Comparison of ENCODE assay signal across 8 mouse cellular contexts in genomic region chr2:120970045-120970539, GRCm38 (mm10). TPM values are rescaled to one million over a fixed set of nuclear protein-coding genes. Genes with fewer than 3 reads are reported as not detected.
DNase-seq lines count a peak whose midpoint lies in the region; ATAC-seq and TF ChIP-seq lines count a peak whose summit lies in the region.

No protein-coding gene starts in this region.

- peak; percentile 2 for ATAC-seq in kidney, postnatal 0 days (replicated peaks; ENCODE audit: low FRiP score, low read depth)
- ATAC-seq in hindbrain, embryonic 12.5 days (ENCODE audit: low FRiP score): peak; percentile 81; the same call in 1 of the 2 replicates
- 0 out of 2 replicates have a peak, but pooled peaks have one; percentile 19 for ATAC-seq in megakaryocyte progenitor cell, adult 5-6 weeks (replicated peaks; ENCODE audit: poor library complexity)

- TF ChIP-seq EP300 in MEL (IDR thresholded peaks at IDR 0.05; ENCODE audit: low read depth in 1 of 2, low read length in 2 of 2): no peak

- peak overlapping the region; percentile 86 for H3K9ac ChIP-seq in kidney, postnatal 0 days (ENCODE audit: low read depth, low read length)
- peak overlapping the region; percentile 84 for H3K9ac ChIP-seq in MEL (ENCODE audit: control insufficient read depth, low read depth, low read length, poor library complexity, severe bottlenecking)
- H3K9ac ChIP-seq in hindbrain, embryonic 12.5 days: peak overlapping the region; percentile 80

- peaks cover 22% of the 10 kb centered on the region for H3K79me2 ChIP-seq in MEL (ENCODE audit: control insufficient read depth, insufficient read depth, low read length, poor library complexity)

- H3K4me3 ChIP-seq in kidney, postnatal 0 days (replicated peaks; ENCODE audit: low read depth, low read length): peak overlapping the region; percentile 90
- peak overlapping the region; percentile 73 to 93 for H3K4me3 ChIP-seq in MEL (ENCODE audit: control insufficient read depth in 1 of 2, insufficient read depth in 1 of 2, low read depth in 2 of 2, low read length in 2 of 2)
- H3K4me3 ChIP-seq in embryonic facial prominence, embryonic 10.5 days: peak overlapping the region; percentile 90
- H3K4me3 ChIP-seq in hindbrain, embryonic 12.5 days: peak overlapping the region; percentile 80

- no peaks in the 10 kb centered on the region for H3K36me3 ChIP-seq in kidney, postnatal 0 days (ENCODE audit: insufficient read depth, low read length)
- H3K36me3 ChIP-seq in MEL (ENCODE audit: control insufficient read depth in 1 of 2, insufficient read depth in 2 of 2, low read length in 2 of 2): peaks cover 0 to 16% of the 10 kb centered on the region in 2 experiments; a peak in 3 of 4 replicates
- peaks cover 8% of the 10 kb centered on the region; the same call in 1 of the 2 replicates for H3K36me3 ChIP-seq in embryonic facial prominence, embryonic 10.5 days (replicated peaks)
- H3K36me3 ChIP-seq in hindbrain, embryonic 12.5 days: 0 out of 2 replicates have a peak, but pooled peaks cover 4% of the 10 kb centered on the region

- no peak for TF ChIP-seq POLR2A in MEL (IDR thresholded peaks at IDR 0.05; ENCODE audit: control insufficient read depth in 1 of 2, insufficient read depth in 1 of 2, low read depth in 1 of 2, low read length in 2 of 2, poor library complexity in 1 of 2)

- H3K4me2 ChIP-seq in kidney, postnatal 0 days (ENCODE audit: low read length): peak overlapping the region; percentile 80
- H3K4me2 ChIP-seq in hindbrain, embryonic 12.5 days (replicated peaks): peak overlapping the region; percentile 72

- no peaks in the 10 kb centered on the region for H3K27me3 ChIP-seq in kidney, postnatal 0 days (ENCODE audit: insufficient read depth, low read length)
- H3K27me3 ChIP-seq in MEL (ENCODE audit: control insufficient read depth in 1 of 2, insufficient read depth in 2 of 2, low read length in 2 of 2): no peaks in the 10 kb centered on the region
- H3K27me3 ChIP-seq in embryonic facial prominence, embryonic 10.5 days (replicated peaks; ENCODE audit: low read depth, poor library complexity, severe bottlenecking): no peaks in the 10 kb centered on the region
- peaks cover 6% of the 10 kb centered on the region; the same call in 1 of the 2 replicates for H3K27me3 ChIP-seq in hindbrain, embryonic 12.5 days

- WGBS in kidney, postnatal 0 days: under 1% methylated on average over 23 of the region's 23 CpGs
- WGBS in embryonic facial prominence, embryonic 10.5 days: under 1% methylated on average over 23 of the region's 23 CpGs
- WGBS in hindbrain, embryonic 12.5 days: under 1% methylated on average over 23 of the region's 23 CpGs

- no peak for TF ChIP-seq RAD21 in MEL (IDR thresholded peaks at IDR 0.05; ENCODE audit: low read depth, low read length)

- TF ChIP-seq CTCF in kidney, postnatal 0 days (IDR thresholded peaks at IDR 0.05; ENCODE audit: low read depth): no peak
- TF ChIP-seq CTCF in MEL (IDR thresholded peaks at IDR 0.05 in 2 of 3, conservative IDR thresholded peaks at IDR 0.05 in 1 of 3; ENCODE audit: control insufficient read depth in 1 of 3, insufficient read depth in 1 of 3, low read depth in 2 of 3, low read length in 3 of 3, poor library complexity in 1 of 3, severe bottlenecking in 1 of 3): no peak

- peak; percentile 50 for DNase-seq in kidney, postnatal 0 days (ENCODE audit: low spot score)
- DNase-seq in kidney, adult 11 months: no peak
- DNase-seq in MEL (ENCODE audit: low read depth, low spot score): no peak
- no peak for DNase-seq in embryonic facial prominence, embryonic 10.5 days (ENCODE audit: low spot score)
- no peak for DNase-seq in adipocyte (ENCODE audit: low spot score)
- DNase-seq in layer of hippocampus, adult 9-10 months (ENCODE audit: low spot score): no peak

- peaks cover 4% of the 10 kb centered on the region; the same call in 1 of the 2 replicates for H3K4me1 ChIP-seq in kidney, postnatal 0 days (replicated peaks; ENCODE audit: insufficient read depth, low read length)
- H3K4me1 ChIP-seq in MEL (ENCODE audit: control insufficient read depth in 1 of 2, insufficient read depth in 2 of 2, low read length in 2 of 2): peaks cover 2 to 3% of the 10 kb centered on the region in 2 experiments; a peak in 2 of 4 replicates
- H3K4me1 ChIP-seq in embryonic facial prominence, embryonic 10.5 days: peaks cover 22% of the 10 kb centered on the region
- peaks cover 7% of the 10 kb centered on the region for H3K4me1 ChIP-seq in hindbrain, embryonic 12.5 days

- peak overlapping the region; percentile 88 for H3K27ac ChIP-seq in kidney, postnatal 0 days
- H3K27ac ChIP-seq in MEL (ENCODE audit: control insufficient read depth, low read depth, low read length): peak overlapping the region; percentile 62
- peak overlapping the region; percentile 96 for H3K27ac ChIP-seq in embryonic facial prominence, embryonic 10.5 days (replicated peaks)
- peak overlapping the region; percentile 86 for H3K27ac ChIP-seq in hindbrain, embryonic 12.5 days

- H3K9me3 ChIP-seq in kidney, postnatal 0 days (replicated peaks; ENCODE audit: low read length): no peaks in the 10 kb centered on the region
- H3K9me3 ChIP-seq in MEL (replicated peaks; ENCODE audit: insufficient read depth, low read length): no peaks in the 10 kb centered on the region
- no peaks in the 10 kb centered on the region for H3K9me3 ChIP-seq in embryonic facial prominence, embryonic 10.5 days
- H3K9me3 ChIP-seq in hindbrain, embryonic 12.5 days (replicated peaks): no peaks in the 10 kb centered on the region

TF ChIP-seq in MEL, 35 proteins besides CTCF, POLR2A, EP300 and RAD21:
- no peak for TF ChIP-seq TAL1 (IDR thresholded peaks at IDR 0.05; ENCODE audit: low read length)
- no peak for TF ChIP-seq E2F4 (IDR thresholded peaks at IDR 0.05; ENCODE audit: borderline replicate concordance, low read depth, low read length)
- TF ChIP-seq MAFK (IDR thresholded peaks at IDR 0.05; ENCODE audit: borderline replicate concordance, low read depth, low read length): no peak
- no peak for TF ChIP-seq HCFC1 (IDR thresholded peaks at IDR 0.05; ENCODE audit: low read depth, low read length)
- no peak for TF ChIP-seq MYC (IDR thresholded peaks at IDR 0.05; ENCODE audit: low read depth, low read length)
- TF ChIP-seq NELFE (IDR thresholded peaks at IDR 0.05; ENCODE audit: low read depth, low read length): no peak
- no peak for TF ChIP-seq ZC3H11A (IDR thresholded peaks at IDR 0.05; ENCODE audit: low read depth, low read length)
- no peak for TF ChIP-seq ELF1 (IDR thresholded peaks at IDR 0.05; ENCODE audit: low read depth, low read length)
- TF ChIP-seq MXI1 (IDR thresholded peaks at IDR 0.05; ENCODE audit: low read depth, low read length): peak; percentile 14; the same call in 1 of the 2 replicates
- no peak; the same call in 1 of the 2 replicates for TF ChIP-seq NRF1 (IDR thresholded peaks at IDR 0.05; ENCODE audit: insufficient read depth, low read depth, low read length, poor library complexity, severe bottlenecking)
- no peak for TF ChIP-seq USF1 (IDR thresholded peaks at IDR 0.05; ENCODE audit: low read depth, low read length)
- peak; percentile 32; the same call in 1 of the 2 replicates for TF ChIP-seq MAX (IDR thresholded peaks at IDR 0.05; ENCODE audit: low read length)
TF ChIP-seq in MEL: peak in this region for 2.

RNA-seq across cellular contexts. Expression of gene Ubr1, which starts 0.4 kb away (rescaled TPM):
- 16.2 and 18.6 TPM in 2 replicates for polyA plus RNA-seq in kidney, postnatal 0 days (2015; fragmentation: Nextera tagmentation; extraction: Ambion mirVana)
- total RNA-seq in MEL (2012; rRNA removed): 11.4 and 12.8 TPM in 2 replicates
- polyA plus RNA-seq in MEL (2012; ENCODE audit: insufficient read depth in 1 of 2, insufficient read length in 2 of 2, low read depth in 1 of 2, low replicate concordance in 2 of 2, missing spikeins in 1 of 2): 10 to 100 TPM in 1 of 2 experiments, not detected in 1; 27.8 TPM
- 24.5 and 27.3 TPM in 2 replicates for polyA plus RNA-seq in embryonic facial prominence, embryonic 10.5 days (2016; fragmentation: Nextera tagmentation; extraction: Ambion mirVana)
- 28.6 and 33.4 TPM in 2 replicates for polyA plus RNA-seq in hindbrain, embryonic 12.5 days (2016; fragmentation: Nextera tagmentation; extraction: Ambion mirVana)
- 24.7 and 27.1 TPM in 2 replicates for total RNA-seq in megakaryocyte progenitor cell, adult 5-6 weeks (2015)
- 21.1 and 28.5 TPM in 2 replicates for total RNA-seq in megakaryocyte progenitor cell, adult 5-6 weeks (2017)

RNA-seq across cellular contexts. Expression of gene Tmem62, which starts 6.7 kb away (rescaled TPM):
- 6.1 and 6.9 TPM in 2 replicates for polyA plus RNA-seq in kidney, postnatal 0 days (2015; fragmentation: Nextera tagmentation; extraction: Ambion mirVana)
- 1.8 and 2.0 TPM in 2 replicates for total RNA-seq in MEL (2012; rRNA removed)
- 1 to 10 TPM in 1 of 2 experiments, not detected in 1; 2.9 TPM for polyA plus RNA-seq in MEL (2012; ENCODE audit: insufficient read depth in 1 of 2, insufficient read length in 2 of 2, low read depth in 1 of 2, low replicate concordance in 2 of 2, missing spikeins in 1 of 2)
- polyA plus RNA-seq in embryonic facial prominence, embryonic 10.5 days (2016; fragmentation: Nextera tagmentation; extraction: Ambion mirVana): 3.2 TPM in 2 replicates
- polyA plus RNA-seq in hindbrain, embryonic 12.5 days (2016; fragmentation: Nextera tagmentation; extraction: Ambion mirVana): 6.2 and 6.3 TPM in 2 replicates
- total RNA-seq in megakaryocyte progenitor cell, adult 5-6 weeks (2015): 4.2 and 4.3 TPM in 2 replicates
- 6.4 and 12.4 TPM in 2 replicates for total RNA-seq in megakaryocyte progenitor cell, adult 5-6 weeks (2017)

RNA-seq across cellular contexts. Expression of gene Ccndbp1, which starts 38.1 kb away (rescaled TPM):
- 53.3 and 54.1 TPM in 2 replicates for polyA plus RNA-seq in kidney, postnatal 0 days (2015; fragmentation: Nextera tagmentation; extraction: Ambion mirVana)
- 24.6 and 25.7 TPM in 2 replicates for total RNA-seq in MEL (2012; rRNA removed)
- 100 to 1,000 TPM in 1 of 2 experiments, 10 to 100 TPM in 1; 26.1 to 250 TPM for polyA plus RNA-seq in MEL (2012; ENCODE audit: insufficient read depth in 1 of 2, insufficient read length in 2 of 2, low read depth in 1 of 2, low replicate concordance in 2 of 2, missing spikeins in 1 of 2)
- polyA plus RNA-seq in embryonic facial prominence, embryonic 10.5 days (2016; fragmentation: Nextera tagmentation; extraction: Ambion mirVana): 34.0 and 34.2 TPM in 2 replicates
- 59.1 and 61.0 TPM in 2 replicates for polyA plus RNA-seq in hindbrain, embryonic 12.5 days (2016; fragmentation: Nextera tagmentation; extraction: Ambion mirVana)
- 44.2 and 50.1 TPM in 2 replicates for total RNA-seq in megakaryocyte progenitor cell, adult 5-6 weeks (2015)
- 33.5 and 38.1 TPM in 2 replicates for total RNA-seq in megakaryocyte progenitor cell, adult 5-6 weeks (2017)

Comparison
In these comparisons a context has a peak if more than half of its experiments do, and no peak if none do; other contexts are left out.
1. ATAC-seq: peak in every context shown above with its lines; median percentile 81 in hindbrain, embryonic 12.5 days; 19 in megakaryocyte progenitor cell, adult 5-6 weeks; 2 in kidney, postnatal 0 days.